Mouse (Mus musculus) right cerebral cortex, postnatal 36 days (tissue): ENCODE measurements around the gene Tet1.
"Not testable (repeated sequence)": the region's sequence is repeated elsewhere in the genome, so short reads cannot be mapped to it uniquely, and the experiment has no call there.

Source experiments
- DNase-seq, 2 experiments: peaks; one replicate each; pipeline ENCODE4 v3.0.0; 2022; ENCODE audit warnings: low spot score in 2 of 2, mixed read lengths in 1 of 2

The Tet1 gene

DNA sequence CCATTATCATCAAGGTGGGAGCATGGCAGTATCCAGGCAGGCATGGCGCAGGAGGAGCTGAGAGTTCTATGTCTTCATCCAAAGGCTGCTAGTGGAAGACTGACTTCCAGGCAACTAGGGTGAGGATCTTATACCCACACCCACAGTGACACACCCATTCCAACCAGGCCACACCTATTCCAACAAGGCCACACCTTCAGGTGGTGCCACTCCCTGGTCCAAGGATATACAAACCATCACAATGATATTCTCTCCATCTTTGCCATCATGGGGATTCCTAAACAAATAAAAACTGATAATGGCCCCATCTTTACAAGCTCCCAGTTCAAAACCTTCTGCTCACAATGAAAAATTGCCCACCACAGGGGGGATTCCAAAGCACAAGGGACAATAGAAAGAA, at the start of gene Tet1:
Gene Tet1 (minus strand): TSS at position 101 of the 400 bp plus-strand sequence.
- not testable (repeated sequence) for DNase-seq

DNA sequence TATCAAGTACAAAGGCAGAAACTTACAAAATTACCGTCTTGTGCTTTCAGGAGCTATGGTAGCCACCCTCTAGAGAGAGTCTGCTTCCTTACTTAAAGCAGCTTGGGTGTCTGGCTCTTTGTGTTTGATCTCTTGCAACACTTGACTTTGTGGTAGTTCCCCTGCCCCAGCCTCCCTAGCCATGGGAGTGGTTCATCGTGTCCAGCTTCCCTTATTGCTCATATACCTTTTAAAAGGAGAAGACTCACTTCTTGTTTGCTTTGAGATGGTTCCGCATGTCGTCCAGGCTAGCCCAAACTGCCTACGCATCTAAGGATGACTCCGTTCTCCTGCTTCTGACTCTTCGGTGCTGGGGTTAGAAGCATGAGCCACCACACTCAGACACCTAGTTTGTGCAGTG, 39.8 kb upstream of the Tet1 start:
- DNase-seq: no peak

DNA sequence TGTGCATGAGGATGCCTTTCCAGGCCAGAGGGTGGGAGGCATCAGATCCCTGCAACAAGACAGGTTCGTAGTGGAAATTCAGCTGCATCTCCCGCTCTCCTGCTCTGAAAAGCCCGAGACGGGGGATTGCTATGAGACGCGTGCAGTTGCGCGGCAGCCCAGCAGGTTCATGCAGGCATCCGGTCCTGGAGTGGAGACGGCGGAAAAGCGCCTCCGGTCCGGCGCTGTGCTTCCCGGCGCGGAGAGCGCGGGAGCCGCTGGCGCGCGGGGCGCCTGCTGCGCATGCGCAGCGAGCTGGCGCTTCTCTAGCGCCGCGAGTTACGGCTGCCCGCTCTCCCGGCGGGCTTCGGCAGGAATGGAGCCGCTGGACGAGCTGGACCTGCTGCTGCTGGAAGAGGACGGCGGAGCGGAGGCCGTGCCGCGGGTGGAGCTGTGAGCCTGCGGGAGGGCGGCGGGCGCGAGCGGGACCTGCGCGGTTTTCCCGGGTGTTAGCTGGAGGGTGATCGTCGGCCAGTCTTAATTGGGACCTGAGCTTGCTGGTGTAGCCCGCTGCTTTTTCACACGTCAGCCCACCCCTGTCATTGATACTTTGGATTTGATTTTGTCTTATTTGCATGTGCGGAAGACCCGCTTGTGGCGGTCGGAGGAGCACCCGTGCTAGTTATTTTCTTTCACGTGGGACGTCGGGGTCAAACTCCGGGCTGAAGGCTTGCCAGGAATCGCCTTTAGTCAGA, 38.1 kb upstream of the Tet1 start, which contains the start of gene Dna2:
Gene Dna2 (plus strand): TSS at position 289 of the 734 bp plus-strand sequence.
- peak; percentile 48 to 59 for DNase-seq

DNA sequence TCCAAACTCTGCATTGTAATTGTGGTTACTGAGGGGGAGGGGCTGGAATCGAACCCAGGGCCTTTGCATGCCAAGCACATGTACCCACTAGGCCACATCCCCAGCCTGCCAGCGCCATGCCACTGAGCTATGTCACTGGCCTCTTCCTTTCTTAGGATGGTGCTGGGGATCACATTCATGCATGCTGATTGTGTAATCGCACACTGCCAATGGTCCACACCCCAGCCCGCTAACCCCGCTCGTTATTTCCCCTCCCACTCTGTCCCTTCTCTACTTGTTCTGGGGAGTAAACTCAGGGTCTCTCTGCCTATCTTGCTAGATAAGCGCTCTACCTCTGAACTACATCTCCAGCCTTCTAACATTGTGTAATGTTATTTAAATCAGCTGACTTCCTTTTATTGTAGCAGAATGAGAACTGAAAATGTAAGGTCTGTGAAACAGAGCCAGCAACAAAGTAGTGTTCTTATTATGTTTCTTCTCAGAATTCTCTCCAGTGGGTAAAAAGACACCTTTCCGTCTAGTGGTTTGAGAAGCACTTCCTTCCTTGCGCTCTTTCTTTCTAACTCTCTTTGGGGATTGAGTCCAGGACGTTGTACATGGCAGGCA, 36.3 kb upstream of the Tet1 start:
- DNase-seq: no peak

DNA sequence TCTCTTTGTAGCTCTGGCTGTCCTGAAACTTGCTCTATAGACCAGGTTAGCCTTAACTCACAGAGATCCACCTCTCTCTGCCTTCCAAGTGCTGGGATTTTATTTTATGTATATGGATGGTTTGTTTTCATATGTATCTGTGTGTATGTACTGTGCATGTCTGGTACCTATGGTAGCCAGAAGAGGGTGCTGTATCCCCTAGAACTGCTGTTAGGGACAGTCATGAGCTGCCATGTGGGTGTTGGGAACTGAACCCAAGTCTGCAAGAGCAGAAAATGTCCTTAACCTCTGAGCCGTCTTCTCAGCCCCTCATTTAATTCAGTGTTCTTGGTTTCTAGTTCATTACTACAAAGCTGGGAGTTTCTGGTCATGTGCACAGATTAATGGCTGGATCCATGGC, 23.6 kb upstream of the Tet1 start:
- no peak for DNase-seq

DNA sequence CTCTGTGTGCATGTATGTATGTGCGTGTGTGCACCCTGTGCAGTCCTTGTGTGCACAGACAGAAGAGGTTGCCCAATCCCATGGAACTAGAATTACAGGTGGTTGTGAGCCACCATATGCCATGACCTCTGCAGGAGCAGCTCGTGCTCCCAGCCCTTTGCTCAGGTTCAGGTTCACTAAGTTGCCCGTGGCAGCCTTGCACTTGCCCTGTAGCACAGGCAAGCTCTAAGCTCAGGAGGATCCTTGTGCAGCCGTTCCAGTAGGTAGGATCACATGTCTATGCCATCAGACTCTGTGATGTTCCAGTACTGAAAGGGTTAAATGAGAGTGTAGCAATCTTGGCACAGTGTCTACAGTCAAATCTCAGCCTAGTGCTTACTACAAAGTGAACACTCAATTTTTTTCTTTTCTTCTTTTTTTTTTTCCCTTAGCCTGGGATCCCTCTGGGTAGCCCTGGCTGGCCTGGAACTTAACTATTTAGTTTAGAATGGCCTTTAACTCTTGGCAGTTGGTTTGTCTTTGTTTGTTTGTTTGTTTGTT, 15.4 kb upstream of the Tet1 start:
- DNase-seq: no peak

DNA sequence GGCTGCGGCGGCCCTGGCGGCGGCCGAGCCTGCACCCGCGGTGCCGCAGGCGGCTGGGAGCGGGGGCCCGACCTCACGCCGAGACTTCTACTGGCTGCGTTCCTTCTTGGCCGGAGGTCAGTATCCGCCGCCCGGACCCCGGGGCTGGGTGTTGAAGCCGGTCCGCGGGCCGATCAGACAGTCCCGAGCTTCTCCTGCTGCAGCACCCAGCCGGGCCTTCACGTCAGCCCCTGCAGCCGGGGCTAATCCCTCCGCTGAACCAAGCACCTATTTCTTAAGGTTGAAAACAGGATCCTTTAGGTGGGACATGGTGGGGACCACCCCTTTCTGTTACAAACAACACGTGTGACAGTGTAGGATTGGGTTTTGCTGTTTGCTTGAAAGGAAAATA, 12.0 kb upstream of the Tet1 start:
- no peak for DNase-seq

DNA sequence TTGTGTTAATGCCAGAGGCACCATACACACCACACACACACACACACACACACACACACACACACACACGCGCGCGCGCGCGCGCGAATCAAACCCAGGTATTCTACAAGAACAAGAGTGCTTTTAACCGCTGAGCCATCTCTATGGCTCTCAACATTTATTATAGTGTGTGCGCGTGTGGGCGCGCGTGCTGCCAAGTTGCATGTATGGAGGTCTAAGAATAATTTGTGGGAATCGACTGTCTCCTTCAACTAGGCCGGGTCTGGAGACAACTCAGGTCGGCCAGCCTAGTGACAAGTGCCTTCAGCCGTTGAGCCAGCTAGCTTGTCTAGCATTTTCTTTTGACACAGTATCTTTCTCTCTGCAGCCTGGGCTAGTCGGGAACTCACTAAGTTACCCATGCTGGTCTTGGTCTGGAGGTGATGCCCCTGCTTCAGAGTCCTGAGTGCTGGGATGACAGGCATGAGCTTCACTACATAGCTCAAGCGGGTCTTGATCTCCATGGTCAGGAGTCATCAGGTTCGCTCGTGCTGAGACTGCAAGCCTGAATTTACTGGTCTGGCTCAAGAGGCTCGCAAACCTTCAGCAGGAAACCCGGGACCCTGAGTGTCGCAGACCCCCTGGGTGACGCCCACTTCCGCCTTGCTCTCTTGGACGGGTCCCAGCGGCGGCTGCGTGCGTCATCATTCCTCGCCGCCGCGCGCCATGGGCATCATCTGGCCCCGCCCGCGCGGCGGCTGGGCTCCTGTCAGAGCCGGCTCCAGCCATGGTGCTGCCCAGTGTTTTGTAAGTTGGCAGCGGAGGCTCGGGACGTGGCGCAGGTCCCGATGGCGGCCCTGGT, 11.3 kb upstream of the Tet1 start, which contains the start of gene Slc25a16:
Gene Slc25a16 (plus strand): TSS at position 709 of the 841 bp plus-strand sequence.
- DNase-seq: peak; percentile 84 to 88

DNA sequence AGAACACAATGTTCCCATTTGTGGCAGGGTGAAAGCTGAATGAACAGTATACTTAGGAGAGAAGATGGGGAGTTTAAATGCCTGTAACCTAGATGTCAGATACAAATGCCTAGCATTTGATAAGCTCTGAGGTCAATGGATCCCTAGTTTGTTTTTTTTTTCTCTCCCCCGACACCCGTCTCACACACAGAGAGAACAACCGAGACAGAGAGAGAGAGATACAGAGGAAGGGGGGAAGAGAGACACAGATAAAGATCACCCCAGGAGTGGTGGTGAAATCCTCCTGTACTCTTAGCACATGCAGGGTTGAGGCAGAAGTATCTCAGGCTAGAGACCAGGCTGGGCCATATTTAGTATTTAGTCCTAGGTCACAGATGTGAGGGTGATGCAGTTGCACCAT, 10.2 kb upstream of the Tet1 start:
- DNase-seq: no peak

DNA sequence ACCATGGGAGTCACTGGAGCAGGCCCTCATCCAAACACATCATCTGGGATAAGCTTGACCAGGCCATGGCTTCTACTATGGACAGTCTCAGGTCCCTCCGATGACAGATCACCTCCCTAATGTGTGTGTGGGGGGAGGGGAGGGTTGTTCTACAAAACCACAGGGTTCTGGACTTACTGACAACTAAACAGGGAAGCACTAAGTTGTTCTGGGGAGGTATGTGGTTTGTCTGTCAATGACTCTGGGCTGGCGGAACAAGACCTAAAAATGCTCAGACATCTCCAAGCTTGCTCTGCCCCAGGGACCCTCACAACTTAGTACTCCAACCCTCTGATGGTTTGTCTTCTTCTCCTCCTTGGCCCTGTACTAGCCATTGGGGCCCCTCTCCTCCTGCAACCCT, 2.3 kb upstream of the Tet1 start:
- no peak for DNase-seq

DNA sequence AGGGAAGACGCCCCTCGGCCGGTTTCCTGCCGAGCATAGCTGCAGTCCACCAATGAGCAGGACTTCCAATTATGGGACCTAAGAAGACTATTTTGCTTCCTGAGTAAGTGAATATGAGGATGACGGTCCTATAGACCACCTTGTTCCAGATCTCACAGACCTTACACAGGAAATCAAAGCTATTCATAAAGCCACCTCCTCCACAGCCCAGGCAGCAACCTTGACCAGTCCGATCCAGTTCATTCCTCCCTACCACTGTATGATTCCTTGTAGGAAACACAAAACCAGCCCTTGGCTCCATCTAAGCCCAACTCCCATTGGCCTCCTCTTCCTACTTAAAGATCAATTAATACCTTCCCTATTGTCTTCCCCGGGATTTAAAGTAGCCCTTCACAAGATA, 2.5 kb downstream of the Tet1 start:
- DNase-seq: no peak

DNA sequence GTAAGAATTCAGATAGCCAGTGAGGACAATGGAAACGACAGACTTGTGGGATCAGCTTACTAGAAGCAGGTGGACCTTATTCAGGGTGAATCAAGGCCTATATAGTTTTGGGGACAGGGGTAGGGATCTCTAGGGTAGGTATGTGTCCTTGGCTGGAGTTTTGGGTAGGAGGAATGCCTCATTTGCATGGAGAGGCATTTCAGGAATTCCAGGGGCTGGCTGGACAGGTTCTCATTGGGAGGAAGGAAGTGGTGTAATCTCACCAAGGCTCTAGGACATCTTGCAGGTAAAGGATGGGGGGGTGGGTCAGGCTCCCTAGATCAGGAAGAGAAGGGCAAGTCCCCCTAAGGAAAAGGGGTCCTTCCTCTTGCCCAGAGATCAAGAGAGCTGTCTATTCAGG, 6.0 kb downstream of the Tet1 start:
- no peak for DNase-seq

DNA sequence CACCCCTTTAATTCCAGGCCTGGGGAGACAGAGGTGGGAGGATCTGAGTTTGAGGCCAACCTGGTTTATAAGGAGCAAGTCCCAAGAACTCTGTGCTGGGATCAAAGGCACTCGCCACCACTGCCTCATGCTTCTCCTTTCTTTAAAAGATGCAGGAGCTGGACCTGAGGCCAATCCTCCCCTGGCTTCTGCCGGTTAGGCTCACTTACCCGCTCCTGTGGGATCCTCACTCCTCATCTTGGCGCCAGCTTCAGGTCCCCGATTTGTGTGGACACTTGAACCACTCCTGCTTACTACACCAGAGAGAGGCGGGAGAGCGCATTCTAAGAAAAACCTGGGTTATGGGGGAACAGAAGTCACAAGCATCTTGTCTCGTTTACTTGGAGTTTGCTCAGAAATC, 7.0 kb downstream of the Tet1 start:
- no peak for DNase-seq

DNA sequence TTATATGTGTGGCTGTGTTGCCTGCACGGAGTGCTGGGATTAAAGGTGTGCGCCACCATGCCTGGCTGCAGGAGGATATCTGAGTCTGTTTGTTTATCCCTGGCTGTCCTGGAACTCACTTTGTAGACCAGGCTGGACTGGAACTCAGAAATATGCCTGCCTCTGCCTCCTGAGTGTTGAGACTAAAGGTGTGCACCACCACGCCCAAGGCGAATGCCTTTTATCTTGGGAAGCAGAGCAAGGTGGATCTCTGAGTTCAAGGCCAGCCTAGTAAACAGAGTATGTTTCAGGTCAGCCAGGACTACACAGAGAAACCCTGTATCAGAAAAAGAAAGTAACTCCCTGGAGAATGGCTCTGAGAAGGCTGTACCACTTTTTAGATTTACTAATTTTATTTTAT, 8.7 kb downstream of the Tet1 start:
- no peak for DNase-seq

DNA sequence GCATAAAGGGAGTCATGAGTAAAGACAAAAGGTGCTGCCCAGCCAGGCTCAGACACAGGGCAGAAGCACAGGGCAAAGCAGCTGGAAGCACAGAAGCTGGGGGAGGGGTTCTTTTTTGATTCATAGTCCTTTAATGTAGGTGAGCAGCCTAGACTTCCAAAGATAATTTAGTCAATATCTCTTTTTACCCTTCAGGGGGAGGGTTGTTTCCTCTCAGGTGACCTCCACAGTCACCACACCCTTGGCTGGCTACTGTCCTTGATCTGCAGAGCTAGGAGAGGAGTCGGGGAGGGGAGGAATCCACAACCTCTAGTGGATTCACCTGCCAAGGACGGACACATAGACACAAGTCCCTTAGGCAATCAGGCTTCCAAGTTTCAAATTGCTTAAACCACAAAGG, 10.7 kb downstream of the Tet1 start:
- no peak for DNase-seq

DNA sequence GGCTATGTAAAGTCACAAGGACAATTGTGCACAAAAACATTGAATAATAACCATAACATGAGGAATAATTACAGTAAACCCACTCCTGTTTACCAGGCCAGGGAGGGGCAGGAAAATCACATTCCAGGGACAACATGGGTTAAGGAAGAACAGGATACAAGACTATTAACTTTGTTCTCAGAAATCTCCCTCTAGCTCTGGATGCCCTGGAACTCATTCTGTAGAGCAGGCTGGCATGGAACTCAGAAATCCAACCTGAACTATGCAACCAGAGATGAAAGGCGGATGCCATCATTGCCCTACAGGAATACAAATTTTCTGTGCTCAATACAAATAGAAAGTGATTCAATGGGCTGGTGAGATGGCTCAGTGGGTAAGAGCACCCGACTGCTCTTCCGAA, 11.4 kb downstream of the Tet1 start:
- no peak for DNase-seq

DNA sequence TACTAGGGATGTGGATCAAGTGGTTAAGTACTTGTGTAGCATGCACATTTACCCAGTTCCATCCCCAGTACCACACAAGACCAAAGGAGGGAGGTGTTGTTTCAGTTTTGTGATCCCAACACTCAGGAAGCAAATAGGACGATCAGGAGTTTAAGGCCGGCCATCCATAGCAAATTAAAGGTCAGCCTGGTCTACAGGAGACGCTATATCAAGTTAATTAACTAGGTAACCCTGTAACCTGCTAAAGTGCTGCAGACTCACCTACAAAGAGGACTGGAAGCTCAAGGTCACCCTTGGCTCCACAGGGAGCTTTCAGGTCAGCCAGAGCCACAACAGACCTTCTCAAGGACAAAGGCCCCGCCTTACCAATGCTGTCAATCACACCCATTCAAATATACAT, 12.0 kb downstream of the Tet1 start:
- no peak for DNase-seq

DNA sequence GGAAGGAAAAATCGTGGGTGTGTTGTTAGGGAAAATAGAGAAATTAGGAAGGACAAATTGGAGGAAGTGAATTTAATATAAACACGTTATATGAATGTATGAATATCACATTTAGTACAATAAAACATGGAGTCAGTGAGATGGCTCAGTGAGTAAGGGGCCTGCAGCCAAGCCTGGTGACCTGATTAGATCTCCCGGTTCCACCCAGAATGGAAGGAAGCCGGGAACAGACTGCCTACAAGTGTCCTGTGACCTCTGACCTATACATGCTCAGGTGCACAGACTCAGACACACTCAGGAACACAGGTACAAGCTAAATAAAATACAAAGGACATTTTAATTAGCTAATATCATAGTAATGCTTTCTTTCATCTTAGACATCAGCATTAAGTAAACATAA, 12.8 kb downstream of the Tet1 start:
- DNase-seq: no peak

DNA sequence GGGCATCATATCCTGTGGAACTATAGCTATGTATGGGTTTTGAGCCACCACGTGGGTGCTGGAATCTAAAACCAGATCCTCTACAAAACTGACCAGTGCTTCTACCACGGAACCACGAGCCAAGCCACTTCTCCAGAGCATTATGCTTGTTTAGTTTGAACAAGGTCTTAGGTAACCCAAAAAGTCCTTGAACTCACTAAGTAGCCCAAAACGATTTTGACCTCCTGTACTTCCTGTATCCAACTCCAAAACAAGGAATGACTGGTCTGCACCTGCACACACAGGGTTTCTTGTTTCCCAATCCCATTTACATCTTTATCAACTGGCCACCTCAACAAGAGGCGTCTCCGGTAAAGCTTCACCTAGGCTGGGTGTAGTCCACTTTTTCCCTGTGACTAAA, 13.4 kb downstream of the Tet1 start:
- no peak for DNase-seq

DNA sequence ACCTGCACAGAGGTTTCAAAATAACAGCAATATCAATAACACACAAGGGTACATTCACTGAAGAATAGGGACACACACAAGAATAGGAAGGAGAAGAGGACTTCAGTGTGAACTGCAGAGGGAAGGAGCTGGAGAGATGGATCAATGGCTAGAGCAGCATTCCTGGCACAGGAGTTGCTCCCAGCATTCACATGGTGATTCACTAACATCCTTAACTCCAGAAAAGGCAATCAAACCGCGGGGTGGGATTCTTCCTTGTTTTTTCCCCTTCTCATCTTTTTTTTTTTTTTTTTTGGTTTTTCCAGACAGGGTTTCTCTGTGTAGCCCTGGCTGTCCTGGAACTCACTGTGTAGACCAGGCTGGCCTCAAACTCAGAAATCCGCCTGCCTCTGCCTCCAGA, 14.3 kb downstream of the Tet1 start:
- no peak for DNase-seq

DNA sequence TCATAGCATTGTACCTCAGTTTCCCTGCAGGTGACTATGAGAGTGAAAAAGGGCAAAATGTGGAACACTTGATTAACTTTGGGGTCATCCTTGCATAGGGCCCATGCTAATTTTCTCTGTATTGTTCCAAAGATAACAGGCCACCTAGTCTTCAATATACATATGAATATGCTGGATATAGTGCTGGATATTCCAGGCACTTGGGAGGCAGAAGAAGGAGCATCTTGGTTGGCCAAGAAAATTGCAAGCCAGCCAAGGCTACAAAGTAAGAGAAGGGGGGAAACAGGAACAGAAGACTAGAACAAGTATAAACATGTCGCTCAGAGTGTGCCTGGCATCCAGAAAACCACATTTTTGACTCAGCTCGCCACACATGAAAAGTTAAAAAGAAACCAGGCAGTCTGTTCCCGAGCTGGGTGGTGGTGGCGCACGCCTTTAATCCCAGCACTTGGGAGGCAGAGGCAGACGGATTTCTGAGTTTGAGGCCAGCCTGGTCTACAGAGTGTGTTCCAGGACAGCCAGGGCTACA, 15.4 kb downstream of the Tet1 start:
- no peak for DNase-seq

DNA sequence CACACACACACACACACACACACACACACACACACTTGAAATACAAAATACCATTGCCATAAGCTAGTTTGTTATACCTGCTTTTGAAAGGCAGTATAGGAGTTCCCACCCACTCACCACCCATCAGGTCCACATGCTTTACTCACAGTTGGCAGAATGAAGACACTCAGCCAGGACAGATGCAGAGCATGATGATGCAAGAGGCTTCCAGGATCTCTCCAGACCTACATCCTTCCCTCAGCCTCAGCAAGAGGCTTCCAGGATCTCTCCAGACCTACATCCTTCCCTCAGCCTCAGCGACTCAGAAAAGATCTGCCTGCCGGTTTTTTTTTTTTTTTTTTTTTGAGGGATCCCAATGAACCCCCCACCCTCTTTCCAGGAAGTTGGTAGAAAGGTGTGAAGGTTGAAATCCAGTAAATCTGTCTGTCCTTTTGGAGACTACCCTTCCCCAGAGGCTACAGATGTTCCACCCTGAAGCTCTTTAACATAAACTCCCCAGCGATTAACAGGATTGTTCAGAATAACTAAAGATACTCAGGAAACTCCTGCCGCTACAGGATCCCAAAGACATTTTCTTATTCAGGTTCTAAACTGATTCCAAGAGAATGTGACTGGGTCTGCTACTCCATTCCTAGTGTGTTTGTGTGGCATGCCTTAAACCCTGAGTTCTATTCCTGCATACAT, 16.1 kb downstream of the Tet1 start:
- no peak for DNase-seq
